Mouse (Mus musculus) CH12.LX (cell line): ENCODE measurements at regions not wholly inside any gene's neighbourhood (a gene's known extent, or its start where the extent isn't known, plus 50 kb on each side); places are given as distances from the start of the nearest gene placed in this dataset.

ENCODE experiments used
- CTCF ChIP-seq, 2 experiments: IDR thresholded peaks in 1 of 2; conservative IDR thresholded peaks in 1 of 2; 2 replicates each; pipeline ENCODE4 v1.5.1; 2011 to 2012; ENCODE audit warnings: low read depth in 2 of 2, low read length in 2 of 2, improper control_type of control experiment in 1 of 2, inconsistent platforms in 1 of 2, mild to moderate bottlenecking in 1 of 2, moderate library complexity in 1 of 2
- E2F4 ChIP-seq: IDR thresholded peaks from 2 replicates; pipeline ENCODE4 v1.6.1; 2011; ENCODE audit warnings: low read depth, low read length, improper control_type of control experiment; ENCODE audit not compliant: insufficient replicate concordance
- MAFK ChIP-seq: IDR thresholded peaks from 2 replicates; pipeline ENCODE4 v1.6.1; 2011; ENCODE audit warnings: low read length, improper control_type of control experiment; ENCODE audit not compliant: insufficient replicate concordance
- USF2 ChIP-seq: conservative IDR thresholded peaks from 2 replicates; pipeline ENCODE4 v1.6.1; 2011; ENCODE audit warnings: low read depth, low read length, improper control_type of control experiment
- ZNF384 ChIP-seq: IDR thresholded peaks from 2 replicates; pipeline ENCODE4 v1.6.1; 2012; ENCODE audit warnings: low read depth, low read length, improper control_type of control experiment, inconsistent platforms

DNA sequence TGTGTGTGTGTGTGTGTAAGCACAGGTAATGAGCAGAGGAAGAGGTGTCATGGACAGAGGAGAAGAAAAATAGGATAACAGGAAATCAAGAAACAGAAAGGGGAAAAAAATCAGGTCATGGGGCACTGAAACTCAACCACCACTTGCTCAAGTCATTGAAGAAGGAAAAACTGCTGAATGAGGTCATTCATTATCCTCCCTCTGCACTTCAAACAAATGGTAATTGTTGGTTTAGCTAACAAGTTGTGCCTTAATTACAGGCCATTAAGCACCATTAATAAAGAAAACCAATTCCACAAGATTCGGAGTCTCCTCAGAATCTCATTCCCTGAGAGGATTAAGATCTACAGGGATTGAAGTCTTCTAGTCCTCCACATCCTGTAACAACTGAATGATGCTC lies 266.5 kb upstream of the Trib2 start:
- TF ChIP-seq USF2 (no peak), E2F4 (no peak), ZNF384 (no peak), MAFK (no peak), CTCF (conservative IDR thresholded peaks at IDR 0.05 in 1 of 2, IDR thresholded peaks at IDR 0.05 in 1 of 2; ENCODE audit: low read depth in 2 of 2, low read length in 2 of 2) (no peak)
